Mouse (Mus musculus) lung, postnatal 25 days (tissue): ENCODE data around the gene Olfr803.

Experiments
- DNase-seq: peaks from one replicate; pipeline ENCODE4 v3.0.0; 2022; ENCODE audit warnings: low spot score

The Olfr803 gene

DNA sequence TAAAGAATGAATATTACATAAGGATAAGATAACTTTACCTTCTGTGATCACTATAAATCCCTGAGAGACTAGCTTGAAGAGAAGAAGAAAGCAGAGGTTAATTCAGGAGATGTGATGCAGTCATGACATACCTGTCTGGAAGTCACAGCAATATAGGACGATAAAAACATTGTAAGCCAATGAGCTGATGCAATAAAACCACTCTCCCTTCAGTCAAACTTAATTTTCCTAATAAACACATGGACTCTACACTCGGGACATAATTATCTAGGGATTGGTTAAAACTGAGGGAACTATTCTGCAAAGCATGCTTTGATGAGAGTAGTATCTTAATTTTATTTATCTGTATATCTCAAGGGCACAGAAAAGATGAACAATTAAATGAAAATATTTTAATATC lies at the start of gene Olfr803:
Olfr803 (minus strand) TSS at position 101 of the 400 bp plus-strand sequence.
- DNase-seq = no peak

DNA sequence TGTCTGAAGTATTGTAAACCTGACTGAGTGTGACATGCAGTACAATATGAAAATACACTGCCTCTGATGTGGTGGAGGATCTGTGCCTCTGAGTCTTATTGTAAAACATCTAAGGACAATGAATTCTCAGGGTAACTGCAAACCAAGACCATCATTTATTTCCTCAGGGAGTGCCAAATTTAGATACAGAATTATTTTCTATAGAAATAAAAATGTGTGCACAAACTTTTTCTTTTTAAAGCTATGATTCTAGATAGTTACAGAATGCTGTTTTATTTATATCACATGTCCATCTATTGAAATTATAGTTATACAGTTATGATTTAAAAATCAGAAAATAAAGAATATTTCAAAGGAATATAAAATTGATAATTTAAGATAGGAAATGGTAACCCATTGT lies 47.7 kb upstream of the Olfr803 start, which contains the start of gene Olfr806:
Olfr806 (minus strand) TSS at position 101 of the 400 bp plus-strand sequence.
- no peak for DNase-seq

DNA sequence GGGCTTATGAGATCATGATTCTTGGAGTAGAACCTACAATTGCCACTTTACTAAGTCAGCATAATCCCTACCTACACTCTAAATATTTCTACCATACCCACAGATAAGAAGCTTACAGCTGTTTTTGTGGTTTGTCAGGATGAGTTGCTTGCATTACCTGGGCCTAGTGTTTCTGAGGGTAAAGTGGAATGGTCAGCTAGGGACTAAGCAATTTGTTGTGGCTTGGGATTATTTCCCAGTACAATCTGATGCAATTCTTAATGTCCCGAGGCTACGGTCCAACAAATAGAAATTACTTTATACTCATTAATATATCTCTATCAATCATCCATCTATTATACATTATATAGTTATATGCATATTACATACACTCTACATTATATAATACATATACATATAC lies 35.2 kb upstream of the Olfr803 start, which contains the start of gene Olfr805:
Olfr805 (minus strand) TSS at position 101 of the 400 bp plus-strand sequence.
- DNase-seq = no peak

DNA sequence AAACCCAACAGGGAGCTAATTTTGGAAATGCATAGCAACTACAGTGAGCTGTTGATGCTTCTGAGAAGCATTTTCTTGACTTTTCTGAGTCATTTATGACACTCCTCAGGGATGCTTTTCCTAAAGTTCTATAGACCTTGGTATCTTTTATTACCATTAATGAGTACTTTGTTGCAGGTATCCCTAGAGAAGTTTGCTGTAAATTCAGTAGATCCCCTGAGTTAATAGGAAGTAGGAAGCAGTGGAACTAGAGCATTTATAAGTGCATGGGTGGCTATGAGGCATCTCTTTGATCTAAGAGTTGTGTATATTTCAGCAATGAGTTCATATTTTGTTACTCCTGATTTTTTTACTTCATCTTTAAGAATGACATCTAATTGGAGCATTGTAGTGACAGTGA lies 8.8 kb upstream of the Olfr803 start, which contains the start of gene Olfr804:
Olfr804 (plus strand) TSS at position 301 of the 400 bp plus-strand sequence.
- DNase-seq = no peak

DNA sequence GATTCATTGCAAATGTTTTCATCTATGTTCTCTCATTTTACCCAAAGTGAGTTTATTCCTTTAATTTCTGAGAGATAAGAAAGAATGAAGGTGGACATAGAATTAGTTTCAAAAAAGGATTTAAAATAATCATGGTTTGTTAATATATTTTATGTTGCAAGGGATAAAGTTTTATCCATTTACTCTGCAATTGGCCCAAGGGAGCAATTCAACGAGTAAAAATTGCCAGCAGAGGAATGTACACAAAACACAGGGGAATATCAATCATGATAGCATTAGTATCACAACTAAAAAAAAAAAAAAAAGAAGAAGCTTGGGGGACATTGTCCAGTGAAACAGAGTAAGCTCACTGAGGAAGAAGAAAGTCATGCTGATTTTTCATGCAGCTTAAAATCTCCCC lies 6.0 kb downstream of the Olfr803 start, which contains the start of gene Olfr802:
Olfr802 (minus strand) TSS at position 101 of the 400 bp plus-strand sequence.
- DNase-seq = no peak

DNA sequence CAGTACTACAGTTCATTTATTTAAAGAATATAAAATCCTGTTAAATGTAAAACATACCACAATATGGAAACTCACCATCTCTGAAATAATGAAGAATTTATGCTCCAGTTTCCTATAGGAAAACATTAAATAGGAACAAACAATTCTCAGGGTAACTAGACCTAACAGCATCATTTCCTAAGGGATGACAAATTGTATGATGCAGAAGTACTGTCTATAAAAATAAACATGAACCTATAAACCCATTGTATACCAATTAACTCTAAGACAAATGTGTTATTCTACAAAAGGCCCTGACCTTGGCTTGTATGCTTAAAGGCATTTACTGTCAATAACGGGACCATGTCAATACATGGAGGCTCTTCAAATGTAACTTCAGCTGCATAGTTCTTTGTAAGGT lies 20.3 kb downstream of the Olfr803 start, which contains the start of gene Olfr801:
Olfr801 (minus strand) TSS at position 101 of the 400 bp plus-strand sequence.
- DNase-seq = no peak

DNA sequence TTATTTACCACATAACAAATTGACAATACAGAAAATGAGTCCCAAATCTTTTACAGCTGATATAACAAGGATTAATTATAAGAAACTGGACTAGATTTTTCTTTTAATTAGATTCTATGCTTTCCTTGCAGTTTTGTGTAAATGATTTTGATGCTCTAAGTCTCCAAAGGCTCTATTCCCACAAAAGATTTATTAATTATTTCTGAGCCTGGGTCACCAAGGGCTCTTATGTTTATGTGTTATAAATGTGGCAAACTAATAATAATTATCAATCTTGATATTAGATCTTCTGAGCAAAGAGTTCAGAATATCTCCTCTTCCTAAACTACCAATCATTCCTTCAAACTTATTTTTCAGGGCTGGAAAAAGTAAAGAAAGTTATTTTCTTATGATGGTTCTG lies 36.7 kb downstream of the Olfr803 start, which contains the start of gene Olfr800:
Olfr800 (plus strand) TSS at position 301 of the 400 bp plus-strand sequence.
- DNase-seq = no peak

DNA sequence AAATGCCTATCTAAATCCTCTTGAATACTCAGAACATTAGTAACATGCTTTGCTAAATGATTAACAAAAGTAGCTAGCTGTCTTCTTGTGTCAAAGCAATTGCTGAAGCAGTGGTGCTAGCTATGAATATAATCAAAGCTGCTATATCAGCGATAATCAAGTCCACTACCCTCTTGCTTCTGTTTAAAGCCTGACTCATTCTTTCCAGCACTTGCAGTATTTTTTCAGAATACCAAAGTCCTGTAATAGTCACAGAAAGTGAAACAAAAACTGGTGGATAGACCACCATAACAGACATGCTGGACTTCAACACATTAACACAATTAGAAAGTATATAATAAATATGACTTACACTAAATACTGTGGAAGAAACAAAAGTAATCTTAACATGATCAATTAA lies 42.3 kb downstream of the Olfr803 start:
- no peak for DNase-seq
